8 mouse cellular contexts compared by ENCODE assay signal in the genomic region with DNA sequence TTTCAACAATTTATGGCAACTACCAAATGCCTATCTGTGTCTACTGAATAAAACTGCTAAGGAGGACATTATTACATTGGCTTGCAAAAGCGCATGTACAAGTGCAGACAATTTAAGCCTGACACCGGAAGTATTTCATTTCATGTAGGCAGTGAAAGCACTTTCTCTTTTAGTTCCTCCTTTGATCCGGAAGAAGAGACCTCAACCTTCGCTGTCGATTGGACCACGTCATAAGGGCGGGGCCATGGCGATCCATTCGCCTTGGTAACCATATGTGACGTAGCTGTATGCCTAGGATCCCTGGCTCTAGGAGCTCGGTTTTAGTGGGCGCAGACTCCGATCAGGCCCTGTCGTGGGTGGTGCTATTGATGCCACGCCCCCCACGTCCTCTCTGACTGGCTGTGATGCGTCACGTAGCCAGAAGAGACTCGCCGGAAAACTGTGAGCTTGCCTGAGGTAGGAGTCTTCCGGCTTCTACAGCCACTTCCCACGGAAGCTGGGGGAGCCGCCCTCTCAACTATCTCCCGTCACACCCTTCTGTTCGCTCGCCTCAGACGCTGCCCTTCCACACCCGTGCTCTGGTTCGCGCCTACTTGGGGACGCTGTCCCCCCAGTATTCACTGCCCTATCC. TPM values are rescaled to one million over a fixed set of nuclear protein-coding genes. Genes with fewer than 3 reads are reported as not detected.
DNase-seq lines count a peak whose midpoint lies in the region; ATAC-seq lines count a peak whose summit lies in the region.

No protein-coding gene starts in this region.

- no peaks in the 10 kb centered on the region for H3K27me3 ChIP-seq in lung, embryonic 16.5 days (ENCODE audit: control insufficient read depth, insufficient read depth, low read depth, low read length)

- peak overlapping the region; percentile 81 for H3K4me3 ChIP-seq in lung, embryonic 16.5 days (ENCODE audit: low read length)

- peak overlapping the region; percentile 63 for H3K4me2 ChIP-seq in lung, embryonic 16.5 days (ENCODE audit: low read depth, low read length)

- peak; percentile 95 to 96 for ATAC-seq in hematopoietic stem cell, adult 5-6 weeks (replicated peaks in 1 of 2; ENCODE audit: insufficient read depth in 1 of 2, low FRiP score in 2 of 2, low TSS enrichment in 1 of 2, low read depth in 1 of 2, poor library complexity in 2 of 2, severe bottlenecking in 2 of 2)
- peak; percentile 99 for ATAC-seq in lung, embryonic 16.5 days (ENCODE audit: low read depth)

- H3K36me3 ChIP-seq in lung, embryonic 16.5 days (ENCODE audit: control insufficient read depth, insufficient read depth, low read length) = no peaks in the 10 kb centered on the region

- peak; percentile 99 for DNase-seq in MEL-GATA-1-ER (ENCODE audit: extremely low read depth, low read depth)
- DNase-seq in cerebellum, adult 8-10 months = peak; percentile 93
- DNase-seq in forelimb bud, embryonic 11.5 days (ENCODE audit: low read depth, low spot score) = peak; percentile 95
- peak; percentile 93 for DNase-seq in layer of hippocampus, adult 9-10 months (ENCODE audit: low spot score)
- DNase-seq in ovary, postnatal 10 days (ENCODE audit: low spot score) = peak; percentile 80
- DNase-seq in thymus, postnatal 10 days (ENCODE audit: low spot score in 2 of 2) = peak; percentile 93 to 96

- 1% methylated on average over 31 of the region's 31 CpGs for WGBS in lung, embryonic 16.5 days

- peak overlapping the region; percentile 74 for H3K9ac ChIP-seq in lung, embryonic 16.5 days (ENCODE audit: low read length)

- H3K4me1 ChIP-seq in lung, embryonic 16.5 days (replicated peaks; ENCODE audit: control insufficient read depth, insufficient read depth, low read length) = no peaks in the 10 kb centered on the region

- peak overlapping the region; percentile 98 for H3K27ac ChIP-seq in lung, embryonic 16.5 days (ENCODE audit: low read length)

- no peaks in the 10 kb centered on the region for H3K9me3 ChIP-seq in lung, embryonic 16.5 days (ENCODE audit: control insufficient read depth, low read length)

RNA-seq across cellular contexts. Expression of gene Lrif1, which starts 36.7 kb away (rescaled TPM):
- 31.7 and 62.0 TPM in 2 replicates for total RNA-seq in hematopoietic stem cell, adult 5-6 weeks (2017)
- polyA plus RNA-seq in lung, embryonic 16.5 days (2015; fragmentation: Nextera tagmentation; extraction: Ambion mirVana) = 14.8 and 17.9 TPM in 2 replicates

Comparison
In these comparisons a context has a peak if more than half of its experiments do, and no peak if none do; other contexts are left out.
1. Peak in every context shown above with its lines: DNase-seq, ATAC-seq, H3K4me3 ChIP-seq and H3K27ac ChIP-seq.